Mouse (Mus musculus) lung, postnatal 0 days (tissue): Measurements from ENCODE around the gene Magi1.

Source experiments
- CTCF ChIP-seq: IDR thresholded peaks from 2 replicates; pipeline ENCODE4 v1.5.1; 2016; ENCODE audit warnings: antibody characterized with exemption, mild to moderate bottlenecking
- EP300 ChIP-seq: IDR thresholded peaks from 2 replicates; pipeline ENCODE4 v1.6.1; 2016; ENCODE audit warnings: antibody characterized with exemption, mild to moderate bottlenecking, control low read depth

DNA sequence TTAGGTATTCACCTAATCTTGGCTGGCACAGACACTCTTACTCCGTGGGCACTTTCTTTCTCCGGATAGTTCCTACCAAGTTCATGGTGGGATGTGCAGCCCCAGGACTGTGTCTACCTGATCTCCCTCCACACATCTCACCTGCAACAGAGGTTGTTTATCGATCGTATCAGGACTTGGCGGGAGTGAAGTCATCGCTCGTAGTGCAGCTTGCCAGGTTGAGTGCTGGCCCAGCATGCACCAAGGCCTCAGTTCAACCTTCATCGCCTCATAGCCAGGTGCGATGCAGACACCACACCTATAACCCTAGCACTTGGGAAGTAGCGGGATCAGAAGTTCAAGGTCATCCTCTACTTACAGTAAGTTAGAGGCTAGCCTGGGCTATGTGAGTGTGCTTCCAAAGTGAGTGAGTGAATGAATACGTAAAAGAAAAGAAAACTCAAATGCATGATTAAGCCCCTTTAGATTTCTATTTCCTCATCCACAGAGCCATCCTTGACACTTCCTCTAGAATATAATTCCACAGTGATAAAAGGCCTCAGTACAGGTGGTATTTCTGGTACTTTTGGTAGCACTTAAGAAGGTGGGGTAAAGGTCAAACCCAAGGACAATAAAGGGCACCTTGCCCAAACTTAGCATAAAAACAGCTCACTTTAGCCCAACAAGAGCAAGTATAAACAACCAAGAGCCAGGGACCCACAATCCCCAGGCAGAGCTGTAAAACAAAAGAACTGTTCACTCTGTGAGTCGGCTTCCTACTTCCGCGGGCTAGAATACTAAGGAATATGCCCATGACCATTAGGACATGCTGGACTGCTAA lies 103.2 kb downstream of the Magi1 start:
- TF ChIP-seq CTCF (no peak), EP300 (no peak)
